Mouse (Mus musculus) E14TG2a.4 (cell line): ENCODE results near the gene Ppara.
A peak's percentile ranks its signal among the peaks of the same experiment; 100 is the strongest.

ENCODE experiments used
- H3K27me3 ChIP-seq: 2 replicates; pipeline ENCODE4 v1.6.1; 2014; ENCODE audit warnings: low read length, control low read depth; ENCODE audit not compliant: insufficient read depth
- H3K36me3 ChIP-seq: 2 replicates; pipeline ENCODE4 v1.6.1; 2014; ENCODE audit warnings: low read length, control low read depth; ENCODE audit not compliant: insufficient read depth
- H3K4me1 ChIP-seq: replicated peaks from 2 replicates; pipeline ENCODE4 v1.6.1; 2014; ENCODE audit warnings: low read depth, low read length, control low read depth
- H3K4me3 ChIP-seq: replicated peaks from 2 replicates; pipeline ENCODE4 v1.5.1; 2014; ENCODE audit warnings: mild to moderate bottlenecking, low read length
- H3K9me3 ChIP-seq: 2 replicates; pipeline ENCODE4 v1.6.1; 2014; ENCODE audit warnings: low read length, control low read depth
- CTCF ChIP-seq: conservative IDR thresholded peaks from 2 replicates; pipeline ENCODE4 v1.5.1; 2014; ENCODE audit warnings: low read length
- NANOG ChIP-seq: IDR thresholded peaks from 2 replicates; pipeline ENCODE4 v1.6.1; 2014; ENCODE audit warnings: borderline replicate concordance, low read length, mixed read lengths
- POU5F1 ChIP-seq: IDR thresholded peaks from 2 replicates; pipeline ENCODE4 v1.6.1; 2014; ENCODE audit warnings: low read length, borderline replicate concordance

Ppara gene

DNA sequence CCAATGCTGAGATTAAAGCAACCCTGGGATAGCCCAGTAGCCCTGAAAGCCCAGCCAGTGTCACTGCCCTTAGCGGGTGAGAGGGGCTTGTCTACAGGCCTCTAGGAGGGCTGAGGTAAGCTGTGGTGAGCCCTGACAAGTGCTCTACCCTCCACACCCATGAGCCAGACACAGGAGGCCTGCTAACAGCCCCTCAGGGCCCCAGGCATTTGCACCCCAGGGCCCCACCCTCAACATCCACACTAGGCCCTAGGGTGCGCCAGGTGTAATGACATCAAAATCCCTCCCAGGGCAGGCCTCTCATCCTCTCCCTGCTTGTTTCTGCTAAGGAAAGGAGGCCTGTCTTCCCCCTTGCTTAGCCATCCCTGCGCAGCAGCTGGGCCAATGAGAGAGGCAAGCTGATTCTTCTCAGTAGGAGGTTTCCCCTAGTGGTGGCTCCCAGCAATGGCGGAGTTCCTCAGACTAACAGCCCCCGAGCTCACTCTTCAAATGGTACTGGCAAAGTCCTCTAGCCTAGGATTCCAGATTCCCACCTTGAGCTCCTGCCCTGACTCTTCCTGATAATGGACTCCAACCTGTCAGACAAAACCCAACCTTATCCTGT lies 22.1 kb upstream of the Ppara start:
- no peaks in the 10 kb centered on the region for H3K27me3 ChIP-seq
- H3K4me1 ChIP-seq = peaks cover 24% of the 10 kb centered on the region
- no peaks in the 10 kb centered on the region for H3K36me3 ChIP-seq
- TF ChIP-seq NANOG (no peak), POU5F1 (no peak), CTCF (peak; percentile 59)
- H3K4me3 ChIP-seq = no peak overlapping the region
- peaks cover 10% of the 10 kb centered on the region; the same call in 1 of the 2 replicates for H3K9me3 ChIP-seq

DNA sequence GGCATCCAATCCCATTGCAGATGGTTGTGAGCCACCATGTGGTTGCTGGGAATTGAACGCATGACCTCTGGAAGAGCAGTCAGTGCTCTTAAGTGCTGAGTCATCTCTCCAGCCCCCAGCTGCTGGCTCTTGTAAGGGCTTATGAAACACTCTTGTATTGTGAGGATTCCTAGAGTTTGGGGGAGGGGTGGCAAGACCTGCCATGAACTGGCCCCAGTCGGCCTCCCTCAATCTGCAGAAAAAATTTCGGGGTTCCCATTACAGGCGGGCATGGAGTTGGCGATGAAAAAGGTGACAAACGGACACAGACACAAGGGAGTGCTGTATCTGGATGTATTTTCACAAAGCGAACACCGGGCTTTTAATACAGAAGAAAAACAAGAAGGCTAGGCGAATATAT lies 21.4 kb upstream of the Ppara start:
- H3K4me1 ChIP-seq = peaks cover 24% of the 10 kb centered on the region
- H3K27me3 ChIP-seq = no peaks in the 10 kb centered on the region
- H3K36me3 ChIP-seq = no peaks in the 10 kb centered on the region
- TF ChIP-seq POU5F1 (no peak), CTCF (no peak), NANOG (no peak)
- H3K9me3 ChIP-seq = peaks cover 10% of the 10 kb centered on the region; the same call in 1 of the 2 replicates
- no peak overlapping the region for H3K4me3 ChIP-seq

GRCm38 (mm10) chr15:85715059-85715458 lies 19.7 kb upstream of the Ppara start:
- Histone ChIP-seq H3K27me3 (no peaks in the 10 kb centered on the region), H3K4me1 (peaks cover 16% of the 10 kb centered on the region), H3K9me3 (peaks cover 10% of the 10 kb centered on the region; the same call in 1 of the 2 replicates), H3K4me3 (no peak overlapping the region), H3K36me3 (no peaks in the 10 kb centered on the region)
- TF ChIP-seq CTCF = no peak
- no peak for TF ChIP-seq NANOG
- no peak for TF ChIP-seq POU5F1

DNA sequence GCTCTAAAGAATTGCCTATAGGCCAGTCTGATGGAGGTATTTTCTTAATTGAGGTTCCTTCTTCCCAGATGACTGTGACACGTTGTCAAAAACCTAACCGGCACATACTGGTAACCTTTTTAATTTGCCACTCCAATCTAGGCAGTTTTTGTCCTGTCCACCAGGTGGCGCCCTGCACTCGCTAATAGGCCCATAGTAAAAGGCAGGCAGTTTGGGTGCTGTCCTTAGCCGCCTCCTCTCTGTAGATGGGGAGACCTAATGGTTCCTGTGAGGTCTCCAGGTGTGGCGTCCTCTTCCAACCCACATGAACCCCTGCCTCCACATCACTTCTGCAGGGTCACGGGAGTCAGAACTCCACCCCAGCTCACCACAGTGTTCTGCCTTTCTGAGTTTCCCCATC lies 18.7 kb upstream of the Ppara start:
- peak; percentile 90 for TF ChIP-seq CTCF
- no peak for TF ChIP-seq POU5F1
- TF ChIP-seq NANOG = no peak
- no peak overlapping the region for H3K4me3 ChIP-seq
- peaks cover 6% of the 10 kb centered on the region; the same call in 1 of the 2 replicates for H3K27me3 ChIP-seq
- H3K9me3 ChIP-seq = peaks cover 10% of the 10 kb centered on the region; the same call in 1 of the 2 replicates
- H3K4me1 ChIP-seq = peaks cover 16% of the 10 kb centered on the region
- H3K36me3 ChIP-seq = no peaks in the 10 kb centered on the region

DNA sequence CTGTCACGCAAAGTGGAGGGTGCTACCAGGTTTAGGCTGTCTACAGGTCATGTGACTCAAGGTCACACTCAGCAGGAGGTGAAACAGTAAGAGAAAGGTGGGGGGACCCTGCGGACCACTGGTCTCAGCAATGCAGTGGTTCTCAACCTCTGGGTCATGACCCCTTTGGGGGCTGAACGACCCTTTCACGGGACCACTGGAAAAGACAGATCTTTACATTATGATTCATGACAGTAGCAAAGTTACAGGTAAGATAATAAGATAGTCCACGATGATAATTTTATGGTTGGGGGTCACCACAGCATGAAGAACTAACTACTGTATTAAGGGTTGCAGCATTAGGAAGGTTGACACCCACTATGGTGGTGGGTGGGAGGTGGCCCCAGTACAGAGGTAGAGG lies 18.2 kb upstream of the Ppara start:
- Histone ChIP-seq H3K36me3 (no peaks in the 10 kb centered on the region), H3K27me3 (peaks cover 11% of the 10 kb centered on the region), H3K4me1 (peaks cover 16% of the 10 kb centered on the region), H3K4me3 (no peak overlapping the region), H3K9me3 (peaks cover 10% of the 10 kb centered on the region; the same call in 1 of the 2 replicates)
- TF ChIP-seq POU5F1 = no peak
- TF ChIP-seq CTCF = no peak
- TF ChIP-seq NANOG = no peak

DNA sequence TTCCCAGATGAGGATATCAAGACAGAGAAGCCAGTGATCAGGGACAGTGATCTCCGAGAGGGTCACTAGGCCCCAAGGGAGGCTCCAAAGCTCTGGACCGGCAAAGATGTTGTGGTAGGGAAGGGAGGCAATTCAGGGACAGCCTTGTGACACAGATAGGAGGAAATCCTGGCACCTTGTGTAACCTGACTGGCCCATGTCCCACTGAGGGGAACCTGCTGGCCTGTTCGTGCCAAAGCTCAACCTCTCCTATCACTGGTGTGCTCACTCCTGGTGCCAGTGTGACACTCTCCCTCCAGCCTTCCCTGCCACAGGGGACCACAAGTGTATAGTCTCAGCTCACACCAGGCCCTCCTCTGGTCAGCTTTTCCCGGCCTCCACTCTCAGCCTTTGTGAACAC lies 17.8 kb upstream of the Ppara start:
- Histone ChIP-seq H3K27me3 (peaks cover 16% of the 10 kb centered on the region), H3K4me1 (peaks cover 15% of the 10 kb centered on the region), H3K9me3 (peaks cover 10% of the 10 kb centered on the region; the same call in 1 of the 2 replicates), H3K4me3 (no peak overlapping the region), H3K36me3 (no peaks in the 10 kb centered on the region)
- no peak for TF ChIP-seq CTCF
- TF ChIP-seq POU5F1 = no peak
- no peak for TF ChIP-seq NANOG

- H3K27me3 ChIP-seq = peaks cover 23% of the 10 kb centered on the region
- no peaks in the 10 kb centered on the region for H3K36me3 ChIP-seq
- H3K9me3 ChIP-seq = peaks cover 10% of the 10 kb centered on the region; the same call in 1 of the 2 replicates
- no peak overlapping the region for H3K4me3 ChIP-seq
- H3K4me1 ChIP-seq = peaks cover 7% of the 10 kb centered on the region
- TF ChIP-seq CTCF = no peak
- TF ChIP-seq NANOG = no peak
These were observed 17.0 kb upstream of the Ppara start for GRCm38 (mm10) chr15:85717800-85718199.

DNA sequence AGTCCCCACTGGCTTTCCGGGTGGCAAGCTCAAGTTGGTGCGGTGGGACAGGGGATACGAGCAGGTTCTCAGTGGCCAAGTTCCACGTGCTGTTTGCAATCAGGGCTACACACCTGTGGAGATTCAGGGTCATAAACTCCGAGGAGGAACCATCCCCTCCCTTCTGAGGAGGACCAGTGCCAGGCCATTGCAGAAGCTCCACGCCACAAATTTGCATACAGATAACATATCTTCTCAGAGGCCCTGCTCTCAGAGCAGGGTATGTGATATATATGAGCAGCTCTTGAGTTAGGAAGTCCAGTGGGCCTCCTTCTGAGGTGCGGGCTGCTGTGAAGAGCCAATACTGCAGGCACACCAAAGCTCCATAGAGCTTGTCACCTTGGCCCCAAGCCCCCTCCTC lies 15.8 kb upstream of the Ppara start:
- Histone ChIP-seq H3K27me3 (peaks cover 27% of the 10 kb centered on the region), H3K36me3 (no peaks in the 10 kb centered on the region), H3K9me3 (peaks cover 3% of the 10 kb centered on the region; the same call in 1 of the 2 replicates), H3K4me3 (no peak overlapping the region), H3K4me1 (peaks cover 4% of the 10 kb centered on the region; the same call in 1 of the 2 replicates)
- TF ChIP-seq POU5F1 = no peak
- no peak for TF ChIP-seq CTCF
- no peak for TF ChIP-seq NANOG
